Mouse (Mus musculus) heart, embryonic 13.5 days (tissue): ENCODE data around the gene Rnf141. TPM values are rescaled to one million over a fixed set of nuclear protein-coding genes. Genes with fewer than 3 reads are reported as not detected.
A peak's percentile ranks its signal among the peaks of the same experiment; 100 is the strongest.

Experiments
- ATAC-seq: fragments of 200-750 bp; cut with Nextera tagmentation; 2 replicates; pipeline ENCODE4 v1.8.0; 2017; ENCODE audit warnings: moderate TSS enrichment; ENCODE audit not compliant: insufficient number of reproducible peaks, low FRiP score, low TSS enrichment; ENCODE audit errors: extremely low read depth
- H3K27ac ChIP-seq: fragments of 300-500 bp; sonication (generic); replicated peaks from 2 replicates; pipeline ENCODE4 v1.5.1; 2015; ENCODE audit warnings: moderate library complexity, mild to moderate bottlenecking, inconsistent platforms
- H3K27me3 ChIP-seq: fragments of 300-500 bp; sonication (generic); replicated peaks from 2 replicates; pipeline ENCODE4 v1.6.1; 2015; ENCODE audit warnings: mild to moderate bottlenecking, inconsistent platforms
- H3K36me3 ChIP-seq: fragments of 300-500 bp; sonication (generic); 2 replicates; pipeline ENCODE4 v1.6.1; 2015; ENCODE audit warnings: mild to moderate bottlenecking, inconsistent platforms
- H3K4me1 ChIP-seq: fragments of 300-500 bp; sonication (generic); 2 replicates; pipeline ENCODE4 v1.6.1; 2015; ENCODE audit warnings: inconsistent platforms
- H3K4me2 ChIP-seq: fragments of 300-500 bp; sonication (generic); 2 replicates; pipeline ENCODE4 v1.6.1; 2015; ENCODE audit warnings: inconsistent platforms, mild to moderate bottlenecking, moderate library complexity
- H3K4me3 ChIP-seq: fragments of 300-500 bp; sonication (generic); 2 replicates; pipeline ENCODE4 v1.5.1; 2015; ENCODE audit warnings: moderate library complexity, mild to moderate bottlenecking, inconsistent platforms
- H3K9ac ChIP-seq: fragments of 300-500 bp; sonication (generic); 2 replicates; pipeline ENCODE4 v1.6.1; 2015; ENCODE audit warnings: inconsistent platforms, mild to moderate bottlenecking, moderate library complexity
- H3K9me3 ChIP-seq: fragments of 300-500 bp; sonication (generic); 2 replicates; pipeline ENCODE4 v1.6.1; 2016; ENCODE audit warnings: inconsistent platforms
- WGBS: fragments of 180-500 bp; shearing (Covaris S2); methylation state at CpG from one replicate; pipeline ENCODE4 v1.1.7; 2015; ENCODE audit warnings: mixed read lengths; 5-methylcytosine and 5-hydroxymethylcytosine counted together
- polyA plus RNA-seq: library from polyadenylated mRNA; unstranded; fragments of >200 nt; fragmentation: Nextera tagmentation; extraction: Ambion mirVana; gene quantifications from 2 replicates; pipeline ENCODE4 v1.2.1, GENCODE M21; 2015

Gene Rnf141
- polyA plus RNA-seq, 1 experiment from 2014 or later, result 27.6 TPM

- Histone ChIP-seq H3K27me3 (peaks cover 4% of the 10 kb centered on the region), H3K4me3 (no peak overlapping the region), H3K9me3 (no peaks in the 10 kb centered on the region), H3K4me1 (peaks cover 53% of the 10 kb centered on the region), H3K27ac (no peak overlapping the region), H3K36me3 (no peaks in the 10 kb centered on the region), H3K9ac (no peak overlapping the region), H3K4me2 (no peak overlapping the region)
- 86% methylated on average over 18 of the region's 18 CpGs for WGBS
- ATAC-seq, result no peak
Observed at GRCm38 (mm10) chr7:110777146-110778001, 66.9 kb downstream of the Rnf141 start.

DNA sequence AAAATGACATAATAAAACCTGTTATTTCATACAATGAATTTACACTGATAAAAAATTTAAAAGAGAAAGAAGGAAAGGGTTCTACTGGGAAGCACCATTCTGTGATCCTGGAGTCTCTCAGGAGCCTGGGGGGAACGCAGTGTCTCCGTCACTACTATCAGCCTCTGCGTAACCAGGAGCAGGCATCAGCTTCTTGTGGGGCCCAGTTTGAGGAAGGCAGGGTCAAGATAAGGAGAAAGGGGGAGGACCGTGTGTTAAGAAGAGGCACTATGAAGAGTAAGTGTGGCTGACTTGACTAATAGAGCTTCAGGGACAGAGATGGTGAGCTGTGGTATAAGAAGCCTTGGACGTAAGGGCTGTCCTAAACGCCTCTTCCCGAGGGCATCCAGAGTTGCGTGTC lies 69.6 kb downstream of the Rnf141 start:
- no peak for ATAC-seq
- peaks cover 53% of the 10 kb centered on the region for H3K4me1 ChIP-seq

DNA sequence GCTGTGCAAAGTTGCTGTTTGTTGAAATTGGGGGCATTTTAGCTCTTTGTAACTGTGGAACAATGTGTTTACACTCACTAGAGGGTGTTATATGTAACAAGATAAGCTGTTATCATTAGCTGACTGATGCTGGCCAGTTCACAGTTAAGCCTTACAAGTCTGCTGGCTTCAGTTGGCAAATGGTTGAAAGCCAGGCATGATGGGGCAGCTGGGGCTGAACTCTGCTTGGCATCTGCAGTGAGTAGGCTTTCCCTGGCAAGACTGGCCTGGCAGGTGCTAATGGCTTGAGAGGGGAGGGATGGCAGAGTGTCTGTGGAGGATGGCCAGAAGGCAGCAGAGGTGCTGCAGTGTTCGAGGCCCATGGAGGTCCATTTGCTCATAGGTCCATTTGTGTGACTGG lies 70.2 kb downstream of the Rnf141 start:
- Histone ChIP-seq H3K4me2 (peak overlapping the region; percentile 58), H3K9me3 (no peaks in the 10 kb centered on the region), H3K27me3 (peaks cover 10% of the 10 kb centered on the region), H3K36me3 (no peaks in the 10 kb centered on the region), H3K4me3 (peak overlapping the region; percentile 33), H3K27ac (peak overlapping the region; percentile 75), H3K4me1 (peaks cover 59% of the 10 kb centered on the region), H3K9ac (peak overlapping the region; percentile 26)
- no peak for ATAC-seq
- WGBS, result 58% methylated on average over 1 of the region's 1 CpGs

More for the DNA sequence above, 69.6 kb downstream of the Rnf141 start:
- Histone ChIP-seq H3K27me3 (peaks cover 6% of the 10 kb centered on the region), H3K4me2 (peak overlapping the region; percentile 58), H3K36me3 (no peaks in the 10 kb centered on the region), H3K27ac (no peak overlapping the region), H3K4me3 (no peak overlapping the region), H3K9me3 (no peaks in the 10 kb centered on the region), H3K9ac (no peak overlapping the region; the same call in 1 of the 2 replicates)
- WGBS, result 53% methylated on average over 8 of the region's 8 CpGs

DNA sequence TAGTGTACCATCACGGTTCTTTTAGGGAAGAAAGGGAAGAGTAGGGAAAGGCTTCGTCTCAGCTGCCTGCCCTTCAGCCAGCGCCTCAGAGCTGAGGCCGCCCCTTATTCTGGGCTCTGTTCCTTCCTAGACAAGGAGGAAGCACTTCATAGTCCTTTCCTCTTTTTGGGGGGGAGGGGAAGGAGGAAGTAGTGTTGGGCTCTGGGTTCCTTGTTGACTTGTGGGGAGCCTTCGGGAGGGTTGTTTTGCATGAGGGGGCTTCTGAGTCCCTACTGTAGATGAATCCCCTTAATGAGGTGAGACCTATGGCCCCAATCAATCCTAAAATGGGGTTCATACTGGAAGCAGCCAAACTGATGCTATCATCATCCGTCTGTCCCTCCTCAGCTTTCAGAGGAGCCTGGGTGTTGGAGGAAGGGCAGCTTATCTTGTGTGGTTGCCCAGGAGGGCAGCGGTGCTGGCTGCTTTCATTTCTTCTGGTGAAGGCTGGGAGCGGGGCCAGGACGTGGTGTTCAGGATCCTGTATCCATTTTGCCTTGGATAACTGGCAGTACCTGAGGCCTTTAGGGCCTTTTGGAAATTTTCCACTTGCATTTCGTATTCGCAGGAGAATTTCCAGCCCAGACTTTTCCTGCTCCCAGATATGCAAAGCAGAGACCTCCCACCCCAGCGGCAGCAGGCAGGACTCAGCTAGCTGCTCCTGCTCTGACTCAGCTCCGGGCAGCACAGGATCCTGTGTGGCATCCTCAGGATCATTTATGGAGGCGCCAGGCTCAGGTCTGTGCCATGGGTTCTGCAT lies 70.9 kb downstream of the Rnf141 start:
- Histone ChIP-seq H3K9me3 (no peaks in the 10 kb centered on the region), H3K4me2 (peak overlapping the region; percentile 58), H3K4me3 (peak overlapping the region; percentile 33), H3K27me3 (peaks cover 17% of the 10 kb centered on the region), H3K36me3 (no peaks in the 10 kb centered on the region), H3K4me1 (peaks cover 65% of the 10 kb centered on the region), H3K9ac (peak overlapping the region; percentile 26), H3K27ac (peak overlapping the region; percentile 75)
- 20% methylated on average over 14 of the region's 14 CpGs for WGBS
- ATAC-seq, result peak; percentile 33; the same call in 1 of the 2 replicates

DNA sequence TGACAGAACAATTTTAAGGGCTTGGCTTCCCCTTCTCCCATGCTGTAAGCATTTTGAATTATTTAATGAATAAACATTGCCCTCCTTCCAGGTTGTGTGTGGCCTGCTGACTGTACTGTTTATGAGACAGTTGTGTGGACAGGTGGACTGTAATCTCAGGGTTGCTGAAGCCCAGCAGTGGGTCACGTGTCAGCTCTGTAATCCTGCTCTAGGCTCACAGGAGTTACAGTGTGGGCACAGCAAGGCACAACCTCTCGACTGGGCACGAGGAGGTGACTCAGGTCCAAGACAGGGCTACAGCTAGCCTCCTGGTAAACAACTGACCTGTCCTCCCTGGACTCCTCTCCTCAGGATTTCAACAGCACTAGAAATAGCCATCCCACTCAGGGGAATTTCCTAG lies 71.9 kb downstream of the Rnf141 start:
- no peak overlapping the region for H3K4me3 ChIP-seq
- peaks cover 24% of the 10 kb centered on the region for H3K27me3 ChIP-seq
- H3K36me3 ChIP-seq, result no peaks in the 10 kb centered on the region
- H3K4me1 ChIP-seq, result peaks cover 73% of the 10 kb centered on the region
- ATAC-seq, result no peak
- no peak overlapping the region for H3K4me2 ChIP-seq
- 68% methylated on average over 3 of the region's 3 CpGs for WGBS
- H3K9me3 ChIP-seq, result no peaks in the 10 kb centered on the region
- H3K9ac ChIP-seq, result no peak overlapping the region
- no peak overlapping the region for H3K27ac ChIP-seq

- WGBS, result 79% methylated on average over 4 of the region's 4 CpGs
- Histone ChIP-seq H3K9me3 (no peaks in the 10 kb centered on the region), H3K4me1 (peaks cover 69% of the 10 kb centered on the region), H3K27me3 (peaks cover 25% of the 10 kb centered on the region), H3K4me2 (no peak overlapping the region), H3K27ac (no peak overlapping the region), H3K36me3 (no peaks in the 10 kb centered on the region), H3K9ac (no peak overlapping the region), H3K4me3 (no peak overlapping the region)
- ATAC-seq, result no peak
Observed at GRCm38 (mm10) chr7:110770949-110771348, 73.3 kb downstream of the Rnf141 start.

DNA sequence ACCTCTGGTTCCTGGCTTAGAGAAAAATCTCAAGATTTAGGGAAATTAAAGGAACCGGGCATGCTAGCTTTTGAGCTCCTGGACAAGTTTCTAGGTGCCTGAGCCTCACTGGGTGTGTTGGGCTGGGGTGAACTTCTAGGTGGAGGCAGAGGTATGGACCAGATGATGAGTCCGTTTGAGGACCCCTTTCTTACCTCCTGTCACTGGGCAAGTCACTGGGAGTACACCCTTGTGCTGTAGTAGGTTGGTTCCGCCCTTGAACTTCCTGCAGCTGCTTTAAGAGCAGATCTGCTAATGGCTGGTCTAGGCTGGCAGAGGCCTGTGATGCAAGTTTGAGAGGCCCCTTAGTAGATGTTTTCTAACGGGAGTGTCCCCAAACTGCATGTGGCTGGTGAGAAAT lies 75.2 kb downstream of the Rnf141 start:
- Histone ChIP-seq H3K36me3 (no peaks in the 10 kb centered on the region), H3K9ac (peak overlapping the region; percentile 90), H3K27me3 (peaks cover 25% of the 10 kb centered on the region), H3K27ac (peak overlapping the region; percentile 39; the same call in 1 of the 2 replicates), H3K4me3 (peak overlapping the region; percentile 72), H3K9me3 (no peaks in the 10 kb centered on the region), H3K4me2 (peak overlapping the region; percentile 98), H3K4me1 (peaks cover 57% of the 10 kb centered on the region)
- ATAC-seq, result no peak
- 34% methylated on average over 4 of the region's 4 CpGs for WGBS

- H3K27me3 ChIP-seq, result peaks cover 25% of the 10 kb centered on the region
- H3K36me3 ChIP-seq, result no peaks in the 10 kb centered on the region
- peak overlapping the region; percentile 98 for H3K4me2 ChIP-seq
- ATAC-seq, result 0 out of 2 replicates have a peak, but pooled peaks have one; percentile 28
- peaks cover 52% of the 10 kb centered on the region for H3K4me1 ChIP-seq
- peak overlapping the region; percentile 39 for H3K27ac ChIP-seq
- H3K9ac ChIP-seq, result peak overlapping the region; percentile 90
- H3K9me3 ChIP-seq, result no peaks in the 10 kb centered on the region
- peak overlapping the region; percentile 72 for H3K4me3 ChIP-seq
- under 1% methylated on average over 59 of the region's 61 CpGs for WGBS
Observed at GRCm38 (mm10) chr7:110768451-110769064, 75.7 kb downstream of the Rnf141 start.

DNA sequence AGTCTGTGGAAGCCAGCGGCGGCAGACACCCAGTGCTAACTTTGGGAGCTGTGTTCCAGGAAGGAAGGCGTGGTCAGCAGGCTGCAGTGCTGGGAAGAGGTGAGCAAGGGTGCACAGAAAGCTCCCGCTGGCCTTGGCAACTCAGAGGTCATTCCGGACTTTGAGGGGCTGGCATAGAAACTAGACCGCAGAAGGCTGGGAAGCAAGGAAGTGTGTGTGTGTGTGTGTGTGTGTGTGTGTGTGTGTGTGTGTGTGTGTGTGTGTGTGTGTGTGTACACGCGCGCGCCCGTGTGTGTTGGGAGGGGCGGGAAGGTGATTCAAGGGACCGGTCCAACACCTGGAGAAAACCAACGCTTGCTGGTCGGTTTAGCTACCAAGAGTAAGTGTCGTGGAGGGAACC lies 76.3 kb downstream of the Rnf141 start, which contains the start of gene Ampd3:
TSS of gene Ampd3 (plus strand) at position 206 of the 400 bp plus-strand sequence.
- H3K9me3 ChIP-seq, result no peaks in the 10 kb centered on the region
- peak within 1 kb of the TSS; percentile 39 for H3K27ac ChIP-seq
- peak within 1 kb of the TSS; percentile 72 for H3K4me3 ChIP-seq
- WGBS, result 16% methylated on average over 10 of the region's 16 CpGs
- no peak for ATAC-seq
- H3K4me2 ChIP-seq, result peak within 1 kb of the TSS; percentile 98
- H3K36me3 ChIP-seq, result no peaks in the 10 kb centered on the region
- H3K27me3 ChIP-seq, result peaks cover 25% of the 10 kb centered on the region
- H3K9ac ChIP-seq, result peak within 1 kb of the TSS; percentile 90
- peaks cover 46% of the 10 kb centered on the region for H3K4me1 ChIP-seq

DNA sequence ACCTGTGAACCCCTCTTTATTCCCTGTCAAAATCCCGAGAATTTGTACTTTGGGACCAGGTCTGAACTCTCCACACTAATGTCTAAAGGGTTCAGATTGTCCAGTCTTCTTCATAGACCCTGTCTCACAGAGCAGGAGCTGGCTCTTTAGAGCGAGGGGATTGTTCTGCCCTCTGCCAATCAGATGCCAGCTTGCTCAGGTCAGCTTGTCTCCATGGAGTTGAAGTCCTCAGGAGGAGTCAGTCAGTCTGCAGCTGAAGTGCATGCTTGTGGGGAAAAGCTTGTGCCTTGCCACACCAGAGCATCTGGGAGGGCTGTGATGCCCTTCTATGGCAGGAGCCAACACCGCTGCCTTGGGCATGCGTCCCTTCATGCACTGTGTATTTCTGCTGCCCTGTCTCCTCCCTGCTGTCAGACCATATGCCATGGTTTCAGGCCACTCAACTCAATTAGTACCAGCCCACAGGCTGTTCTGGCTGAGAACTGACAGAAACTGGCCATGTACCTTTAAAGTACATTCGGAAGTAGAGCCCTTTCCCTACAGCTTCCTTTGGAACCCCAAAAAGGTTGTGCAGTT lies 81.6 kb downstream of the Rnf141 start:
- Histone ChIP-seq H3K27ac (no peak overlapping the region), H3K4me2 (no peak overlapping the region), H3K9ac (no peak overlapping the region), H3K36me3 (no peaks in the 10 kb centered on the region), H3K4me3 (no peak overlapping the region), H3K27me3 (peaks cover 4% of the 10 kb centered on the region; the same call in 1 of the 2 replicates), H3K4me1 (peaks cover 3% of the 10 kb centered on the region), H3K9me3 (no peaks in the 10 kb centered on the region)
- ATAC-seq, result no peak
- 62% methylated on average over 5 of the region's 5 CpGs for WGBS

- WGBS, result 60% methylated on average over 2 of the region's 2 CpGs
- no peak overlapping the region for H3K4me3 ChIP-seq
- ATAC-seq, result no peak
- H3K9ac ChIP-seq, result no peak overlapping the region
- H3K36me3 ChIP-seq, result no peaks in the 10 kb centered on the region
- no peaks in the 10 kb centered on the region for H3K27me3 ChIP-seq
- H3K27ac ChIP-seq, result no peak overlapping the region
- H3K4me1 ChIP-seq, result no peaks in the 10 kb centered on the region
- no peak overlapping the region for H3K4me2 ChIP-seq
- no peaks in the 10 kb centered on the region for H3K9me3 ChIP-seq
Observed at GRCm38 (mm10) chr7:110756440-110756839, 87.8 kb downstream of the Rnf141 start.
